In the genomic region with DNA sequence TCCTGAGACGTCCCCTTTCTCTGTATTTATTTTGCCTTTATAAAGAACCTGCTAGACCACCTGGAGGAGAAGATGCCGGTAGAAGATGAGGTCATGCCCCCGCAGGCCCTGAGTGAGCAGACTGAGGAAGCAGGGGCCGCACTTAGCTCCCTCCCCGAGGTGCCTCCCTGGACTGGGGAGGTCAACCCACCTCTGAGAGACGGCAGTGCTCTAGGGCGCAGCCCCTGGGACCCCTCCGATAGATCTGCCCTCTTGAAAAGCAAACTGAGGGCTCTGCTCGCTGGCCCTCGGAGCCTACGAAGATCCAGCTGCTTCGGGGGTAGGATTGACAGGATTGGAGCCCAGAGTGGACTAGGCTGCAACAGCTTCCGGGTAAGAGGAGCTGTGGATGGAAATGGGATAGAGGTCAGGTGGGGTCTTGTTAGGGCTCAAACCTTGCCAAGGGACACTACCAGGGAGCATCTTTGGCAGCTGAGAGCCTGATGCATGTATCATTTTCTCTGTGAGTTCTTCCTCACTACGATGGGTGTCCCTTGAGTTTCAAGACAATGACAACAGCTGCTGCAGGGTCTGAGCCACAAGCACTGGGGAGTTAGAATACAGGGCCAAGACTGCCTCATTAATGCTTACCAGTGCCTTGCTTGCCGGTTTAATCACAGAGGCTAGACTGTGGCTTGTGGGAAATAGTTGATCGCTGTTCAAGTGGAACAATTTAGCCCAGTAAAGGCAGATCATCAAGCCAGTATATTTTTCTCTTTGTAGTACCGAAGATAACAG, we compare ENCODE assay signal across 20 mouse cellular contexts. TPM values are rescaled to one million over a fixed set of nuclear protein-coding genes. Genes with fewer than 3 reads are reported as not detected.
DNase-seq lines count a peak whose midpoint lies in the region; ATAC-seq and TF ChIP-seq lines count a peak whose summit lies in the region.
"Had no signal": no experiment of that assay in that cellular context is flagged by ENCODE, and none has a peak within 500 bp of the region (broad histone marks: within the 10 kb centered on the region; RNA-seq: fewer than 3 reads in every experiment).

No protein-coding gene starts in this region.

- H3K27me3 ChIP-seq in heart, embryonic 12.5 days (replicated peaks) = peaks cover 21% of the 10 kb centered on the region; the same call in 1 of the 2 replicates
- H3K27me3 ChIP-seq in Patski = no peaks in the 10 kb centered on the region
- H3K27me3 ChIP-seq in forebrain, postnatal 0 days (ENCODE audit: insufficient read depth, low read length) = no peaks in the 10 kb centered on the region
- H3K27me3 ChIP-seq in midbrain, embryonic 13.5 days = no peaks in the 10 kb centered on the region
- H3K27me3 ChIP-seq: embryonic facial prominence, embryonic 13.5 days; limb, embryonic 12.5 days had no signal

- no peak for TF ChIP-seq CTCF in Patski (IDR thresholded peaks at IDR 0.05)
- TF ChIP-seq CTCF in forebrain, postnatal 0 days (IDR thresholded peaks at IDR 0.05; ENCODE audit: low read depth) = no peak

- intact Hi-C loops in heart, postnatal 14 days (cut with DNase I) = no loop called here

- no peak for ATAC-seq in heart, embryonic 12.5 days (ENCODE audit: insufficient number of reproducible peaks, low FRiP score)
- peak; percentile 32 for ATAC-seq in Patski
- peak; percentile 10; the same call in 1 of the 2 replicates for ATAC-seq in forebrain, postnatal 0 days
- peak; percentile 73 for ATAC-seq in midbrain, embryonic 13.5 days
- ATAC-seq: intestine, postnatal 0 days; liver, postnatal 0 days had no signal

- peak overlapping the region; percentile 11 for H3K4me2 ChIP-seq in heart, embryonic 12.5 days
- no peak overlapping the region for H3K4me2 ChIP-seq in forebrain, postnatal 0 days (ENCODE audit: low read depth)
- peak overlapping the region; percentile 2; the same call in 1 of the 2 replicates for H3K4me2 ChIP-seq in midbrain, embryonic 13.5 days (replicated peaks)
- H3K4me2 ChIP-seq: embryonic facial prominence, embryonic 13.5 days; limb, embryonic 12.5 days had no signal

- no peak for DNase-seq in heart, postnatal 14 days
- DNase-seq in Patski (ENCODE audit: low read depth, low spot score) (no peak), MN1 (ENCODE audit: low spot score) (no peak)
- DNase-seq in forebrain, postnatal 0 days = no peak
- no peak for DNase-seq in cerebellum, adult 18-20 months
- no peak for DNase-seq in right cerebral cortex, postnatal 14 days
- DNase-seq: adrenal gland, postnatal 10 days; kidney, postnatal 14 days; layer of hippocampus, postnatal 36 days; liver, postnatal 0 days; lung, postnatal 4 days; thymus, adult 18-20 months had no signal

- no peaks in the 10 kb centered on the region for H3K9me3 ChIP-seq in heart, embryonic 12.5 days (replicated peaks)
- no peaks in the 10 kb centered on the region for H3K9me3 ChIP-seq in forebrain, postnatal 0 days (ENCODE audit: low read length)
- no peaks in the 10 kb centered on the region for H3K9me3 ChIP-seq in midbrain, embryonic 13.5 days
- H3K9me3 ChIP-seq: embryonic facial prominence, embryonic 13.5 days; limb, embryonic 12.5 days had no signal

- peaks cover 17% of the 10 kb centered on the region for H3K4me1 ChIP-seq in heart, embryonic 12.5 days (replicated peaks)
- H3K4me1 ChIP-seq in forebrain, postnatal 0 days (ENCODE audit: insufficient read depth) = peaks cover 4% of the 10 kb centered on the region; the same call in 1 of the 2 replicates
- H3K4me1 ChIP-seq in midbrain, embryonic 13.5 days (replicated peaks) = peaks cover 28% of the 10 kb centered on the region
- H3K4me1 ChIP-seq: embryonic facial prominence, embryonic 13.5 days; limb, embryonic 12.5 days had no signal

- peak overlapping the region; percentile 37 for H3K4me3 ChIP-seq in heart, embryonic 12.5 days
- H3K4me3 ChIP-seq in forebrain, postnatal 0 days (ENCODE audit: low read depth, low read length) = no peak overlapping the region
- H3K4me3 ChIP-seq in midbrain, embryonic 13.5 days (replicated peaks) = no peak overlapping the region
- H3K4me3 ChIP-seq: embryonic facial prominence, embryonic 13.5 days; limb, embryonic 12.5 days had no signal

- H3K27ac ChIP-seq in heart, embryonic 12.5 days (ENCODE audit: poor library complexity, severe bottlenecking) = peak overlapping the region; percentile 50
- H3K27ac ChIP-seq in forebrain, postnatal 0 days (ENCODE audit: low read depth, low read length) = no peak overlapping the region
- peak overlapping the region; percentile 80 for H3K27ac ChIP-seq in midbrain, embryonic 13.5 days
- H3K27ac ChIP-seq: embryonic facial prominence, embryonic 13.5 days; limb, embryonic 12.5 days had no signal

- H3K9ac ChIP-seq in heart, embryonic 12.5 days = peak overlapping the region; percentile 49; the same call in 1 of the 2 replicates
- H3K9ac ChIP-seq in forebrain, postnatal 0 days = no peak overlapping the region
- no peak overlapping the region for H3K9ac ChIP-seq in midbrain, embryonic 13.5 days (replicated peaks)
- H3K9ac ChIP-seq: embryonic facial prominence, embryonic 13.5 days; limb, embryonic 12.5 days; liver, postnatal 0 days had no signal

- 66% methylated on average over 17 of the region's 17 CpGs for WGBS in heart, embryonic 12.5 days
- 73% methylated on average over 17 of the region's 17 CpGs for WGBS in forebrain, postnatal 0 days
- WGBS in midbrain, embryonic 13.5 days = 62% methylated on average over 17 of the region's 17 CpGs

- CTCF ChIA-PET in Patski (lab: Charles Lee) = interaction anchor here (0.9 to 1.5 kb wide), 4 partner anchors 14 to 40 kb away, joined by 3 to 8 read pairs (median 4); no protein-coding TSS in a partner anchor

- H3K36me3 ChIP-seq in heart, embryonic 12.5 days = peaks cover 28% of the 10 kb centered on the region
- H3K36me3 ChIP-seq in forebrain, postnatal 0 days (ENCODE audit: insufficient read depth) = peaks cover 34% of the 10 kb centered on the region
- H3K36me3 ChIP-seq in midbrain, embryonic 13.5 days = peaks cover 35% of the 10 kb centered on the region

- in situ Hi-C loops in Patski (cut with MboI; ENCODE audit: low pct_unique_long_range_greater_than_20kb) = loop anchor here (5.0 kb wide), 1 partner anchor 39 kb away; no protein-coding TSS in a partner anchor

- POLR2A ChIA-PET in Patski (lab: Charles Lee) = no interaction called here

RNA-seq across cellular contexts. Expression of a gene that starts 0.7 kb away (rescaled TPM):
- polyA plus RNA-seq in heart, embryonic 12.5 days (2016; fragmentation: Nextera tagmentation; extraction: Ambion mirVana) = 5,688 and 5,948 TPM in 2 replicates
- total RNA-seq in heart, postnatal 14 days (2021) = 1,000 to 10,000 TPM in 1 of 2 experiments, 100 to 1,000 TPM in 1; 590 to 1,636 TPM
- polyA plus RNA-seq in Patski (2021) = 0.31 TPM
- 1.5 TPM in 1 of 2 replicates, not detected in the other for total RNA-seq in forebrain, postnatal 0 days (2014; rRNA removed)
- polyA plus RNA-seq in forebrain, postnatal 0 days (2015; fragmentation: Nextera tagmentation; extraction: Ambion mirVana) = 1.1 and 2.2 TPM in 2 replicates
- 2.5 and 3.4 TPM in 2 replicates for polyA plus RNA-seq in midbrain, embryonic 13.5 days (2015; fragmentation: Nextera tagmentation; extraction: Ambion mirVana)
- total RNA-seq: adrenal gland, postnatal 10 days; ES-E14; gastrocnemius, postnatal 4 days; layer of hippocampus, postnatal 36 days had no signal
- polyA plus RNA-seq: C2C12 had no signal

RNA-seq across cellular contexts. Expression of a gene that starts 15.6 kb away (rescaled TPM):
- polyA plus RNA-seq in heart, embryonic 12.5 days (2016; fragmentation: Nextera tagmentation; extraction: Ambion mirVana) = 276 and 282 TPM in 2 replicates
- 100 to 1,000 TPM in 1 of 2 experiments, 10 to 100 TPM in 1; 74.4 to 148 TPM for total RNA-seq in heart, postnatal 14 days (2021)
- 0.60 TPM for polyA plus RNA-seq in Patski (2021)
- total RNA-seq in forebrain, postnatal 0 days (2014; rRNA removed) = not detected in 2 replicates
- polyA plus RNA-seq in forebrain, postnatal 0 days (2015; fragmentation: Nextera tagmentation; extraction: Ambion mirVana) = 0.21 TPM in 1 of 2 replicates, not detected in the other
- polyA plus RNA-seq in midbrain, embryonic 13.5 days (2015; fragmentation: Nextera tagmentation; extraction: Ambion mirVana) = 0.36 TPM in 1 of 2 replicates, not detected in the other
- total RNA-seq: adrenal gland, postnatal 10 days; gastrocnemius, postnatal 4 days; layer of hippocampus, postnatal 36 days had no signal
- polyA plus RNA-seq: intestine, postnatal 0 days; limb, embryonic 12.5 days; liver, postnatal 0 days had no signal

RNA-seq across cellular contexts. Expression of a gene that starts 37.4 kb away (rescaled TPM):
- polyA plus RNA-seq in heart, embryonic 12.5 days (2016; fragmentation: Nextera tagmentation; extraction: Ambion mirVana) = 7.8 and 9.3 TPM in 2 replicates
- total RNA-seq in heart, postnatal 14 days (2021) = 10 to 100 TPM in 1 of 2 experiments, 1 to 10 TPM in 1; 9.5 to 11.0 TPM
- polyA plus RNA-seq in Patski (2021) = 9.2 TPM
- total RNA-seq in forebrain, postnatal 0 days (2014; rRNA removed) = 48.2 and 61.0 TPM in 2 replicates
- polyA plus RNA-seq in forebrain, postnatal 0 days (2015; fragmentation: Nextera tagmentation; extraction: Ambion mirVana) = 19.9 and 26.3 TPM in 2 replicates
- 33.9 and 35.3 TPM in 2 replicates for polyA plus RNA-seq in midbrain, embryonic 13.5 days (2015; fragmentation: Nextera tagmentation; extraction: Ambion mirVana)

RNA-seq across cellular contexts. Expression of a gene that starts 37.7 kb away (rescaled TPM):
- 15.5 and 17.0 TPM in 2 replicates for polyA plus RNA-seq in heart, embryonic 12.5 days (2016; fragmentation: Nextera tagmentation; extraction: Ambion mirVana)
- 10 to 100 TPM; 13.1 to 14.7 TPM for total RNA-seq in heart, postnatal 14 days (2021)
- 20.0 TPM for polyA plus RNA-seq in Patski (2021)
- 27.0 and 34.5 TPM in 2 replicates for total RNA-seq in forebrain, postnatal 0 days (2014; rRNA removed)
- polyA plus RNA-seq in forebrain, postnatal 0 days (2015; fragmentation: Nextera tagmentation; extraction: Ambion mirVana) = 3.6 and 7.9 TPM in 2 replicates
- polyA plus RNA-seq in midbrain, embryonic 13.5 days (2015; fragmentation: Nextera tagmentation; extraction: Ambion mirVana) = 26.6 and 28.4 TPM in 2 replicates

Comparison
In these comparisons a context has a peak if more than half of its experiments do, and no peak if none do; other contexts are left out.
1. RNA of a gene that starts 0.7 kb away (polyA plus RNA-seq): 5,688 to 5,948 TPM in heart, embryonic 12.5 days; 2.5 to 3.4 TPM in midbrain, embryonic 13.5 days, 1.1 to 2.2 TPM in forebrain, postnatal 0 days and 0.31 TPM in Patski (single experiment); every median in the first group is over 1,000 times any median in the second.
2. RNA of a gene that starts 15.6 kb away (polyA plus RNA-seq): 276 to 282 TPM in heart, embryonic 12.5 days; 0.60 TPM in Patski (single experiment), 0.21 TPM in forebrain, postnatal 0 days and 0.36 TPM in midbrain, embryonic 13.5 days; every median in the first group is over 100 times any median in the second.